8 mouse cellular contexts compared by ENCODE assay signal in genomic region chr7:87584281-87584701, GRCm38 (mm10). TPM values are rescaled to one million over a fixed set of nuclear protein-coding genes. Genes with fewer than 3 reads are reported as not detected.
DNase-seq lines count a peak whose midpoint lies in the region; ATAC-seq and TF ChIP-seq lines count a peak whose summit lies in the region.

No protein-coding gene starts in this region.

- H3K4me3 ChIP-seq in kidney, embryonic 15.5 days (replicated peaks) = 0 out of 2 replicates have a peak overlapping the region, but pooled peaks have one; percentile 6
- H3K4me3 ChIP-seq in hindbrain, embryonic 15.5 days = peak overlapping the region; percentile 49
- H3K4me3 ChIP-seq in limb, embryonic 14.5 days (replicated peaks; ENCODE audit: low read length) = 0 out of 2 replicates have a peak overlapping the region, but pooled peaks have one; percentile 8
- peak overlapping the region; percentile 13; the same call in 1 of the 2 replicates for H3K4me3 ChIP-seq in stomach, embryonic 15.5 days (replicated peaks)
- no peak overlapping the region for H3K4me3 ChIP-seq in kidney, adult 2 months (ENCODE audit: insufficient read depth, low read depth, low read length)

- H3K27me3 ChIP-seq in kidney, embryonic 15.5 days = peaks cover 35% of the 10 kb centered on the region
- H3K27me3 ChIP-seq in hindbrain, embryonic 15.5 days = no peaks in the 10 kb centered on the region
- peaks cover 7% of the 10 kb centered on the region for H3K27me3 ChIP-seq in limb, embryonic 14.5 days (ENCODE audit: control insufficient read depth, insufficient read depth, low read length)
- H3K27me3 ChIP-seq in stomach, embryonic 15.5 days (replicated peaks) = peaks cover 12% of the 10 kb centered on the region
- H3K27me3 ChIP-seq in kidney, adult 2 months (replicated peaks; ENCODE audit: control insufficient read depth, insufficient read depth, low read length) = no peaks in the 10 kb centered on the region

- no peak for TF ChIP-seq POLR2A in limb, embryonic 14.5 days (IDR thresholded peaks at IDR 0.05; ENCODE audit: borderline replicate concordance, extremely low read depth, insufficient read depth, insufficient read length)
- TF ChIP-seq POLR2A in kidney, adult 2 months (IDR thresholded peaks at IDR 0.05; ENCODE audit: low read depth, low read length) = no peak

- no peaks in the 10 kb centered on the region for H3K4me1 ChIP-seq in kidney, embryonic 15.5 days
- H3K4me1 ChIP-seq in hindbrain, embryonic 15.5 days (replicated peaks) = peaks cover 7% of the 10 kb centered on the region; the same call in 1 of the 2 replicates
- H3K4me1 ChIP-seq in limb, embryonic 14.5 days (ENCODE audit: control insufficient read depth, insufficient read depth, low read length) = no peaks in the 10 kb centered on the region
- H3K4me1 ChIP-seq in stomach, embryonic 15.5 days = no peaks in the 10 kb centered on the region
- H3K4me1 ChIP-seq in kidney, adult 2 months (ENCODE audit: control insufficient read depth, insufficient read depth, low read length) = no peaks in the 10 kb centered on the region

- DNase-seq in kidney, adult 9 months = no peak
- peak; percentile 76 for DNase-seq in embryo, embryonic 11 days
- no peak for DNase-seq in limb, embryonic 14.5 days (ENCODE audit: low spot score)
- no peak for DNase-seq in kidney, adult 8-10 months
- DNase-seq in kidney, adult 2 months = no peak

- H3K9ac ChIP-seq in kidney, embryonic 15.5 days = no peak overlapping the region
- H3K9ac ChIP-seq in hindbrain, embryonic 15.5 days = peak overlapping the region; percentile 72
- H3K9ac ChIP-seq in limb, embryonic 14.5 days (ENCODE audit: low read depth, low read length, severe bottlenecking) = no peak overlapping the region
- no peak overlapping the region for H3K9ac ChIP-seq in stomach, embryonic 15.5 days

- 0 out of 2 replicates have a peak, but pooled peaks have one; percentile 25 for ATAC-seq in kidney, embryonic 15.5 days (replicated peaks; ENCODE audit: low FRiP score)
- peak; percentile 96 for ATAC-seq in hindbrain, embryonic 15.5 days (ENCODE audit: low FRiP score, low read depth)
- no peak for ATAC-seq in limb, embryonic 14.5 days (ENCODE audit: low FRiP score, low read depth)
- no peak; the same call in 1 of the 2 replicates for ATAC-seq in stomach, embryonic 15.5 days (ENCODE audit: insufficient read depth, low FRiP score, low read depth)

- no peaks in the 10 kb centered on the region for H3K9me3 ChIP-seq in kidney, embryonic 15.5 days (replicated peaks)
- no peaks in the 10 kb centered on the region for H3K9me3 ChIP-seq in hindbrain, embryonic 15.5 days
- H3K9me3 ChIP-seq in limb, embryonic 14.5 days (ENCODE audit: control insufficient read depth, low read length) = no peaks in the 10 kb centered on the region
- H3K9me3 ChIP-seq in stomach, embryonic 15.5 days = no peaks in the 10 kb centered on the region

- TF ChIP-seq CTCF in kidney, adult 2 months (conservative IDR thresholded peaks at IDR 0.05; ENCODE audit: insufficient read depth, insufficient read length, low read depth, low read length) = no peak

- H3K36me3 ChIP-seq in kidney, embryonic 15.5 days = no peaks in the 10 kb centered on the region
- no peaks in the 10 kb centered on the region for H3K36me3 ChIP-seq in hindbrain, embryonic 15.5 days
- H3K36me3 ChIP-seq in limb, embryonic 14.5 days (ENCODE audit: control insufficient read depth, insufficient read depth, low read length) = no peaks in the 10 kb centered on the region
- H3K36me3 ChIP-seq in stomach, embryonic 15.5 days = no peaks in the 10 kb centered on the region
- no peaks in the 10 kb centered on the region for H3K36me3 ChIP-seq in kidney, adult 2 months (ENCODE audit: control insufficient read depth, insufficient read depth, low read length)

- peak overlapping the region; percentile 43 for H3K4me2 ChIP-seq in kidney, embryonic 15.5 days
- peak overlapping the region; percentile 77 for H3K4me2 ChIP-seq in hindbrain, embryonic 15.5 days
- H3K4me2 ChIP-seq in limb, embryonic 14.5 days (replicated peaks; ENCODE audit: low read depth, low read length, severe bottlenecking) = peak overlapping the region; percentile 33
- H3K4me2 ChIP-seq in stomach, embryonic 15.5 days = peak overlapping the region; percentile 39

- H3K27ac ChIP-seq in kidney, embryonic 15.5 days = no peak overlapping the region
- H3K27ac ChIP-seq in hindbrain, embryonic 15.5 days (replicated peaks) = peak overlapping the region; percentile 89
- no peak overlapping the region for H3K27ac ChIP-seq in limb, embryonic 14.5 days (replicated peaks; ENCODE audit: low read depth, low read length)
- no peak overlapping the region for H3K27ac ChIP-seq in stomach, embryonic 15.5 days
- H3K27ac ChIP-seq in kidney, adult 2 months (ENCODE audit: insufficient read depth, low read depth, low read length) = no peak overlapping the region

- under 1% methylated on average over 28 of the region's 28 CpGs for WGBS in kidney, embryonic 15.5 days
- under 1% methylated on average over 28 of the region's 28 CpGs for WGBS in hindbrain, embryonic 15.5 days
- 3% methylated on average over 28 of the region's 28 CpGs for WGBS in limb, embryonic 14.5 days
- WGBS in stomach, embryonic 15.5 days = 2% methylated on average over 28 of the region's 28 CpGs
- 2% methylated on average over 28 of the region's 28 CpGs for WGBS in kidney, adult 2 months

RNA-seq across cellular contexts. Expression of gene Grm5, which starts 0.3 kb away (rescaled TPM):
- not detected in 2 replicates for polyA plus RNA-seq in kidney, embryonic 15.5 days (2015; fragmentation: Nextera tagmentation; extraction: Ambion mirVana)
- 53.1 and 54.3 TPM in 2 replicates for polyA plus RNA-seq in hindbrain, embryonic 15.5 days (2015; fragmentation: Nextera tagmentation; extraction: Ambion mirVana)
- polyA plus RNA-seq in limb, embryonic 14.5 days (2012; rRNA removed) = 0.01 and 0.04 TPM in 2 replicates
- polyA plus RNA-seq in limb, embryonic 14.5 days (2014; fragmentation: Nextera tagmentation; extraction: Ambion mirVana) = 0.08 TPM in 1 of 2 replicates, not detected in the other
- polyA plus RNA-seq in stomach, embryonic 15.5 days (2015; fragmentation: Nextera tagmentation; extraction: Ambion mirVana) = 0.08 and 0.14 TPM in 2 replicates
- not detected in 2 replicates for polyA plus RNA-seq in kidney, adult 2 months (2012; rRNA removed)

Comparison
In these comparisons a context has a peak if more than half of its experiments do, and no peak if none do; other contexts are left out.
1. ATAC-seq: peak in kidney, embryonic 15.5 days (single experiment) and hindbrain, embryonic 15.5 days (single experiment); none in limb, embryonic 14.5 days (single experiment) and stomach, embryonic 15.5 days (single experiment).
2. RNA of gene Grm5, which starts 0.3 kb away (polyA plus RNA-seq): 53.1 to 54.3 TPM in hindbrain, embryonic 15.5 days; 0.08 to 0.14 TPM in stomach, embryonic 15.5 days, 0.01 to 0.08 TPM in limb, embryonic 14.5 days, not detected in kidney, embryonic 15.5 days and not detected in kidney, adult 2 months; every median in the first group is over 10 times any median in the second.
3. Peak in every context shown above with its lines, with median percentiles within 50 percentile points of each other: H3K4me2 ChIP-seq.